In genomic region chr5:148820476-148820875, GRCm38 (mm10) we compare ENCODE assay signal across 8 mouse cellular contexts.
DNase-seq lines count a peak whose midpoint lies in the region; ATAC-seq and TF ChIP-seq lines count a peak whose summit lies in the region.

No protein-coding gene starts in this region.

- no peak overlapping the region for H3K4me3 ChIP-seq in heart, embryonic 14.5 days (ENCODE audit: control insufficient read depth in 1 of 2, insufficient read depth in 1 of 2, low read depth in 1 of 2, low read length in 2 of 2)
- H3K4me3 ChIP-seq in forebrain, embryonic 11.5 days (ENCODE audit: low read depth, low read length): no peak overlapping the region
- no peak overlapping the region for H3K4me3 ChIP-seq in limb, embryonic 12.5 days (replicated peaks)
- H3K4me3 ChIP-seq in olfactory bulb, adult 2 months (ENCODE audit: insufficient read depth, low read depth, low read length): peak overlapping the region; percentile 31

- WGBS in heart, embryonic 14.5 days: 30% methylated on average over 20 of the region's 20 CpGs
- 14% methylated on average over 19 of the region's 20 CpGs for WGBS in forebrain, embryonic 11.5 days
- WGBS in limb, embryonic 12.5 days: 10% methylated on average over 20 of the region's 20 CpGs
- 12% methylated on average over 20 of the region's 20 CpGs for WGBS in olfactory bulb, adult 2 months

- H3K4me1 ChIP-seq in heart, embryonic 14.5 days (ENCODE audit: control insufficient read depth in 2 of 2, insufficient read depth in 2 of 2, low read length in 2 of 2): peaks cover 11 to 17% of the 10 kb centered on the region in 2 experiments
- H3K4me1 ChIP-seq in forebrain, embryonic 11.5 days (replicated peaks; ENCODE audit: control insufficient read depth, insufficient read depth, low read length): no peaks in the 10 kb centered on the region
- H3K4me1 ChIP-seq in limb, embryonic 12.5 days (replicated peaks): peaks cover 10% of the 10 kb centered on the region
- H3K4me1 ChIP-seq in olfactory bulb, adult 2 months (ENCODE audit: control insufficient read depth, insufficient read depth, low read length): peaks cover 15% of the 10 kb centered on the region

- TF ChIP-seq CTCF in olfactory bulb, adult 2 months (IDR thresholded peaks at IDR 0.05; ENCODE audit: insufficient read depth, low read depth, low read length): no peak

- DNase-seq in heart, postnatal 36 days: no peak
- peak; percentile 26 to 46 for DNase-seq in CD8-positive naive resting alpha-beta T cell, adult 2 months (ENCODE audit: low read depth in 2 of 2, low spot score in 2 of 2)
- peak; percentile 66 for DNase-seq in forebrain, embryonic 11.5 days (ENCODE audit: low spot score)
- no peak for DNase-seq in layer of hippocampus, postnatal 10 days (ENCODE audit: low spot score in 2 of 2)
- DNase-seq in left cerebral cortex, adult 18-20 months (ENCODE audit: low spot score in 2 of 2): no peak

- H3K4me2 ChIP-seq in heart, embryonic 14.5 days (ENCODE audit: low read length): peak overlapping the region; percentile 19
- H3K4me2 ChIP-seq in forebrain, embryonic 11.5 days (ENCODE audit: low read depth, low read length, severe bottlenecking): peak overlapping the region; percentile 24; the same call in 1 of the 2 replicates
- peak overlapping the region; percentile 38 for H3K4me2 ChIP-seq in limb, embryonic 12.5 days

- H3K36me3 ChIP-seq in heart, embryonic 14.5 days (ENCODE audit: control insufficient read depth, insufficient read depth, low read length): no peaks in the 10 kb centered on the region
- no peaks in the 10 kb centered on the region for H3K36me3 ChIP-seq in forebrain, embryonic 11.5 days (ENCODE audit: control insufficient read depth, insufficient read depth, low read length)
- H3K36me3 ChIP-seq in limb, embryonic 12.5 days: no peaks in the 10 kb centered on the region

- H3K9me3 ChIP-seq in heart, embryonic 14.5 days (ENCODE audit: control insufficient read depth, low read length): no peaks in the 10 kb centered on the region
- no peaks in the 10 kb centered on the region for H3K9me3 ChIP-seq in forebrain, embryonic 11.5 days (ENCODE audit: control insufficient read depth, low read length)
- H3K9me3 ChIP-seq in limb, embryonic 12.5 days: no peaks in the 10 kb centered on the region

- intact Hi-C loops in heart, postnatal 36 days (cut with DNase I): no loop called here

- H3K27me3 ChIP-seq in heart, embryonic 14.5 days (ENCODE audit: control insufficient read depth, insufficient read depth, low read length): peaks cover 4% of the 10 kb centered on the region; the same call in 1 of the 2 replicates
- no peaks in the 10 kb centered on the region for H3K27me3 ChIP-seq in forebrain, embryonic 11.5 days (ENCODE audit: control insufficient read depth, insufficient read depth, low read length)
- peaks cover 33% of the 10 kb centered on the region for H3K27me3 ChIP-seq in limb, embryonic 12.5 days

- no peak for TF ChIP-seq POLR2A in olfactory bulb, adult 2 months (IDR thresholded peaks at IDR 0.05; ENCODE audit: insufficient read depth, low read depth, low read length)

- H3K27ac ChIP-seq in heart, embryonic 14.5 days (replicated peaks in 1 of 2; ENCODE audit: control insufficient read depth in 1 of 2, insufficient read depth in 1 of 2, low read depth in 2 of 2, low read length in 2 of 2): no peak overlapping the region
- no peak overlapping the region for H3K27ac ChIP-seq in forebrain, embryonic 11.5 days (ENCODE audit: low read depth, low read length)
- H3K27ac ChIP-seq in limb, embryonic 12.5 days: no peak overlapping the region
- H3K27ac ChIP-seq in olfactory bulb, adult 2 months (ENCODE audit: insufficient read depth, low read depth, low read length): no peak overlapping the region

- ATAC-seq in heart, embryonic 14.5 days (ENCODE audit: insufficient number of reproducible peaks, insufficient read depth, low FRiP score, low read depth): no peak
- no peak for ATAC-seq in forebrain, embryonic 11.5 days (replicated peaks; ENCODE audit: low FRiP score)
- ATAC-seq in limb, embryonic 12.5 days (ENCODE audit: insufficient number of reproducible peaks, insufficient read depth, low FRiP score, low TSS enrichment, low read depth): no peak

- H3K9ac ChIP-seq in heart, embryonic 14.5 days (ENCODE audit: low read length): no peak overlapping the region
- H3K9ac ChIP-seq in forebrain, embryonic 11.5 days (ENCODE audit: low read length): no peak overlapping the region
- no peak overlapping the region for H3K9ac ChIP-seq in limb, embryonic 12.5 days (replicated peaks)

Comparison
In these comparisons a context has a peak if more than half of its experiments do, and no peak if none do; other contexts are left out.
1. DNase-seq: peak in CD8-positive naive resting alpha-beta T cell, adult 2 months (2 of 2) and forebrain, embryonic 11.5 days (single experiment); none in heart, postnatal 36 days (0 of 2), layer of hippocampus, postnatal 10 days (0 of 2) and left cerebral cortex, adult 18-20 months (0 of 2).
2. Peak in every context shown above with its lines, with median percentiles within 50 percentile points of each other: H3K4me2 ChIP-seq.